Mouse (Mus musculus): ENCODE measurements around the gene Gja4. TPM values are rescaled to one million over a fixed set of nuclear protein-coding genes. Genes with fewer than 3 reads are reported as not detected.

Gja4 gene
- polyA plus RNA-seq, 1 experiment from 2014 or later, result 20.9 TPM

DNA sequence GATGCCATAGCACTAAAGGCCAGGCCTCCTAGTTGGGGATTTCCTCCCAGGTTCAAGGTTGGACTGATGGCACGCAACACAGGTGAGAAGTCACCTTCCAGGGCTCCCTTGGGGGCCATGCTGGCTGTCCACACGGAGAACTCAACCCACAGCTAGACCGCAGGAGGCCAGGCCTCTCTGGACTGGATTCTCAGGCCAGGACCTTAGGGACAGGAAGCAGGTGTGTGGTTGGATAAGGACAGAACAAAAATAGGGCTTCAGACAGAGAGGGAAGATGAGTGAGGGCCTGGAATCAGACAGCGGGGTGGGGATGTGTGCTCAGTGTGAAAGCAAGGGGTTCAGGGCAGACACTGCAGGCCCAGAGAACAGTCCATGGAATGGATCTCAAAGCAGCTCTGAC lies 26.9 kb downstream of the Gja4 start:
- ATAC-seq (no peak), DNase-seq (ENCODE audit: low spot score) (no peak)
- WGBS, result 75% methylated on average over 4 of the region's 4 CpGs
- no peak overlapping the region for H3K27ac ChIP-seq (ENCODE audit: low read depth, low read length)
- H3K36me3 ChIP-seq (ENCODE audit: control insufficient read depth, insufficient read depth, low read length), result no peaks in the 10 kb centered on the region
- H3K9me3 ChIP-seq (replicated peaks; ENCODE audit: control insufficient read depth, low read length), result no peaks in the 10 kb centered on the region
- H3K4me3 ChIP-seq (ENCODE audit: low read depth, low read length), result no peak overlapping the region
- no peak overlapping the region for H3K4me2 ChIP-seq (ENCODE audit: low read length)
- H3K27me3 ChIP-seq (replicated peaks; ENCODE audit: control insufficient read depth, insufficient read depth, low read length), result no peaks in the 10 kb centered on the region
- H3K9ac ChIP-seq (ENCODE audit: low read length), result no peak overlapping the region
- no peaks in the 10 kb centered on the region for H3K4me1 ChIP-seq (ENCODE audit: control insufficient read depth, insufficient read depth, low read length)

- no peak overlapping the region for H3K9ac ChIP-seq (ENCODE audit: low read length)
- 83% methylated on average over 9 of the region's 9 CpGs for WGBS
These were observed 34.6 kb downstream of the Gja4 start for GRCm38 (mm10) chr4:127279241-127279640.

DNA sequence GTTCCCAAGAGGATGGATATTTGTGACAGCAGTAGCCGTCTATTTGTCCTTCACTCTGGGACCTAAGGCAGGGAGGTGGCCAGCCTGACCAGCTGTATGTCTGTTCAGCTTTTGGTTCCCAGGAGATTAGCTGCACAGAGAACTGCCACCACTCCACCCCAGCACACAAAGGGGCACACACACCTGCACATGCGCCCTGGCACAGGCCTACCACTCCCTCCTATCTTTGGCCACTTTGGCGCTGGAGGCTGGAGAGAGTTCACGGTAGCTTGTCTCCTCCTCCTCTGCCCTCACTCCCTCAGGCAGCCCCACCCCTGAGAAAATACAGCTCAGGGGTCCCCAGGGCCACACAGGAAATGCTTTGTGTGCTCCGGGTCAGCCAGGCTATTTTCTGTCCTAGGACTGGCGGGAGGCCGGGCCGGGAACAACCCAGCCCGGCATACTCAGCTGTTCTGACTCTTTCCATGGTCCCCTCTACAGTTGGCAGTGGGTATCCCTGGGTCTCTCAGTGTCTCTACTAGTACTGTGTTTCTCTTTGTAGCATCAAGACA lies 35.3 kb downstream of the Gja4 start:
- no peaks in the 10 kb centered on the region for H3K36me3 ChIP-seq (ENCODE audit: control insufficient read depth, insufficient read depth, low read length)
- H3K9me3 ChIP-seq (replicated peaks; ENCODE audit: control insufficient read depth, low read length), result no peaks in the 10 kb centered on the region
- no peak overlapping the region for H3K4me2 ChIP-seq (ENCODE audit: low read length)
- DNase-seq (ENCODE audit: low spot score) (no peak), ATAC-seq (no peak)
- H3K9ac ChIP-seq (ENCODE audit: low read length), result no peak overlapping the region
- WGBS, result 64% methylated on average over 9 of the region's 9 CpGs
- no peaks in the 10 kb centered on the region for H3K4me1 ChIP-seq (ENCODE audit: control insufficient read depth, insufficient read depth, low read length)
- H3K4me3 ChIP-seq (ENCODE audit: low read depth, low read length), result no peak overlapping the region
- no peak overlapping the region for H3K27ac ChIP-seq (ENCODE audit: low read depth, low read length)
- no peaks in the 10 kb centered on the region for H3K27me3 ChIP-seq (replicated peaks; ENCODE audit: control insufficient read depth, insufficient read depth, low read length)

More at GRCm38 (mm10) chr4:127279241-127279640, 34.6 kb downstream of the Gja4 start:
- no peaks in the 10 kb centered on the region for H3K9me3 ChIP-seq (replicated peaks; ENCODE audit: control insufficient read depth, low read length)
- H3K36me3 ChIP-seq (ENCODE audit: control insufficient read depth, insufficient read depth, low read length), result no peaks in the 10 kb centered on the region
- no peak for ATAC-seq
- H3K4me1 ChIP-seq (ENCODE audit: control insufficient read depth, insufficient read depth, low read length), result no peaks in the 10 kb centered on the region
- no peak overlapping the region for H3K4me3 ChIP-seq (ENCODE audit: low read depth, low read length)
- no peak overlapping the region for H3K27ac ChIP-seq (ENCODE audit: low read depth, low read length)
- DNase-seq (ENCODE audit: low spot score), result no peak
- H3K4me2 ChIP-seq (ENCODE audit: low read length), result no peak overlapping the region
- no peaks in the 10 kb centered on the region for H3K27me3 ChIP-seq (replicated peaks; ENCODE audit: control insufficient read depth, insufficient read depth, low read length)

DNA sequence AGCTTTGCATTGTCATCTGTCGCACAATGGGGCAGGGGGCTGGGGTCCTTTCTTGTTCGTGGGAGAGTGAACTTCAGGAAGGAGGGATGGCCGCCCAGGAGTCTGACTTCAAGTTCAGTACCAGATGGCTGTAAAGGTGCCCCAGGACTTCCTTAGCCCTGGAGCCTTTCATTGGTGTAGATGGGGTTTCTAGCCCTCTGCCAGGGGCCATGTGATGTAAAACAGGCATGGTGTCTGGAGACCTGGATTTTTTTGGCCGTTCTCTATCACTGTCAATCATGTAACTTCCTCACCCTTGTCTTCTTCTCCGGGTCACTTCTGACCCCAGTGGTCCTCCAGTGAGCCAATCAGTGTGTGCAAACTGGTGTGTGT lies 49.7 kb downstream of the Gja4 start:
- no peaks in the 10 kb centered on the region for H3K36me3 ChIP-seq (ENCODE audit: control insufficient read depth, insufficient read depth, low read length)
- no peak overlapping the region for H3K4me2 ChIP-seq (ENCODE audit: low read length)
- no peaks in the 10 kb centered on the region for H3K4me1 ChIP-seq (ENCODE audit: control insufficient read depth, insufficient read depth, low read length)
- no peaks in the 10 kb centered on the region for H3K27me3 ChIP-seq (replicated peaks; ENCODE audit: control insufficient read depth, insufficient read depth, low read length)
- no peak overlapping the region for H3K27ac ChIP-seq (ENCODE audit: low read depth, low read length)
- ATAC-seq (no peak), DNase-seq (ENCODE audit: low spot score) (no peak)
- no peaks in the 10 kb centered on the region for H3K9me3 ChIP-seq (replicated peaks; ENCODE audit: control insufficient read depth, low read length)
- H3K9ac ChIP-seq (ENCODE audit: low read length), result no peak overlapping the region
- WGBS, result 65% methylated on average over 5 of the region's 5 CpGs
- H3K4me3 ChIP-seq (ENCODE audit: low read depth, low read length), result no peak overlapping the region

GRCm38 (mm10) chr4:127263438-127264182 lies 50.2 kb downstream of the Gja4 start:
- no peak overlapping the region for H3K27ac ChIP-seq (ENCODE audit: low read depth, low read length)
- H3K4me1 ChIP-seq (ENCODE audit: control insufficient read depth, insufficient read depth, low read length), result no peaks in the 10 kb centered on the region
- H3K36me3 ChIP-seq (ENCODE audit: control insufficient read depth, insufficient read depth, low read length), result no peaks in the 10 kb centered on the region
- H3K9ac ChIP-seq (ENCODE audit: low read length), result no peak overlapping the region
- ATAC-seq, result no peak
- no peaks in the 10 kb centered on the region for H3K27me3 ChIP-seq (replicated peaks; ENCODE audit: control insufficient read depth, insufficient read depth, low read length)
- no peak overlapping the region for H3K4me2 ChIP-seq (ENCODE audit: low read length)
- DNase-seq (ENCODE audit: low spot score), result no peak
- no peak overlapping the region for H3K4me3 ChIP-seq (ENCODE audit: low read depth, low read length)
- WGBS, result 67% methylated on average over 19 of the region's 19 CpGs
- no peaks in the 10 kb centered on the region for H3K9me3 ChIP-seq (replicated peaks; ENCODE audit: control insufficient read depth, low read length)

DNA sequence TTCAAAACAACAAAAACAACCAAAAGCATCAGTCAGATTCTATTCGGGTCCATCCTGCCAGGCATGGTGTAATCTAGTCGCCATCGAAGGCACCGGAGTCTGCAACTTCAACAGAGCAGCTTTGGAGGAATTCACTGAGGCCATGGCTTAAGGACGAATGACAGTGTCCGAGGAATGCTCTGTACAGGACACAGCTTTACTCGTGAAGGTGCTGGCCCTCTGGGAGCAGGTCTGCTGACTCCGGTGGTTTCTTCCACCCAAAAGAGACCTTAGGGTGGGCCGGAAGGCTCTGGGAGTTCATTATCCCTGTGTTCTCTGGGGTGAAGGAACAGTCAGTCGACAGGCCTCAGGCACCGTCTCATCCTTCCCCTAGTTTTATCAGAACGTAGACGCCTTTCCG lies 52.2 kb downstream of the Gja4 start:
- Histone ChIP-seq H3K27me3 (replicated peaks; ENCODE audit: control insufficient read depth, insufficient read depth, low read length) (no peaks in the 10 kb centered on the region), H3K36me3 (ENCODE audit: control insufficient read depth, insufficient read depth, low read length) (no peaks in the 10 kb centered on the region), H3K9me3 (replicated peaks; ENCODE audit: control insufficient read depth, low read length) (no peaks in the 10 kb centered on the region), H3K4me1 (ENCODE audit: control insufficient read depth, insufficient read depth, low read length) (no peaks in the 10 kb centered on the region), H3K9ac (ENCODE audit: low read length) (no peak overlapping the region), H3K4me3 (ENCODE audit: low read depth, low read length) (no peak overlapping the region), H3K4me2 (ENCODE audit: low read length) (no peak overlapping the region), H3K27ac (ENCODE audit: low read depth, low read length) (no peak overlapping the region)
- WGBS, result 92% methylated on average over 14 of the region's 14 CpGs
- ATAC-seq, result no peak
- DNase-seq (ENCODE audit: low spot score), result no peak

Other genes starting within 250 kb of the Gja4 start
- 21.2 and 32.3 TPM in 2 replicates for gene Zmym6, start 236.7 kb downstream of the Gja4 start, polyA plus RNA-seq (2014; fragmentation: Nextera tagmentation; extraction: Ambion mirVana)
- 12.0 and 13.0 TPM in 2 replicates for gene Tmem35b, start 190.3 kb downstream of the Gja4 start, polyA plus RNA-seq (2014; fragmentation: Nextera tagmentation; extraction: Ambion mirVana)
- 8.4 and 10.8 TPM in 2 replicates for gene Dlgap3, start 144.8 kb downstream of the Gja4 start, polyA plus RNA-seq (2014; fragmentation: Nextera tagmentation; extraction: Ambion mirVana)
- gene Smim12, start 70.3 kb downstream of the Gja4 start, polyA plus RNA-seq (2014; fragmentation: Nextera tagmentation; extraction: Ambion mirVana), result 53.2 and 61.1 TPM in 2 replicates
- not detected in 2 replicates for gene Gjb3, start 16.8 kb upstream of the Gja4 start, polyA plus RNA-seq (2014; fragmentation: Nextera tagmentation; extraction: Ambion mirVana)
- gene Gjb4, start 40.0 kb upstream of the Gja4 start, polyA plus RNA-seq (2014; fragmentation: Nextera tagmentation; extraction: Ambion mirVana), result not detected in 2 replicates
- 0.10 and 0.21 TPM in 2 replicates for gene Gjb5, start 44.1 kb upstream of the Gja4 start, polyA plus RNA-seq (2014; fragmentation: Nextera tagmentation; extraction: Ambion mirVana)